Comparison of ENCODE assay signal across 8 mouse cellular contexts in genomic region chr14:55815310-55815751, GRCm38 (mm10). TPM values are rescaled to one million over a fixed set of nuclear protein-coding genes. Genes with fewer than 3 reads are reported as not detected.
DNase-seq lines count a peak whose midpoint lies in the region; ATAC-seq lines count a peak whose summit lies in the region.

No protein-coding gene starts in this region.

- no peaks in the 10 kb centered on the region for H3K27me3 ChIP-seq in forebrain, embryonic 13.5 days
- no peaks in the 10 kb centered on the region for H3K27me3 ChIP-seq in limb, embryonic 11.5 days (ENCODE audit: control insufficient read depth, insufficient read depth, low read length)
- H3K27me3 ChIP-seq in midbrain, embryonic 11.5 days (ENCODE audit: control insufficient read depth, insufficient read depth, low read length), result no peaks in the 10 kb centered on the region

- no peaks in the 10 kb centered on the region for H3K36me3 ChIP-seq in forebrain, embryonic 13.5 days (ENCODE audit: poor library complexity, severe bottlenecking)
- no peaks in the 10 kb centered on the region for H3K36me3 ChIP-seq in limb, embryonic 11.5 days (ENCODE audit: control insufficient read depth, insufficient read depth, low read length)
- H3K36me3 ChIP-seq in midbrain, embryonic 11.5 days (ENCODE audit: control insufficient read depth, insufficient read depth, low read length), result no peaks in the 10 kb centered on the region

- H3K27ac ChIP-seq in forebrain, embryonic 13.5 days, result no peak overlapping the region
- H3K27ac ChIP-seq in limb, embryonic 11.5 days (replicated peaks; ENCODE audit: low read depth, low read length), result no peak overlapping the region
- no peak overlapping the region for H3K27ac ChIP-seq in midbrain, embryonic 11.5 days (ENCODE audit: low read depth, low read length)

- H3K9ac ChIP-seq in forebrain, embryonic 13.5 days, result peak overlapping the region; percentile 58
- H3K9ac ChIP-seq in limb, embryonic 11.5 days (ENCODE audit: low read length), result peak overlapping the region; percentile 28; the same call in 1 of the 2 replicates
- peak overlapping the region; percentile 44 for H3K9ac ChIP-seq in midbrain, embryonic 11.5 days (ENCODE audit: low read length)

- H3K4me3 ChIP-seq in forebrain, embryonic 13.5 days, result peak overlapping the region; percentile 48
- peak overlapping the region; percentile 42 for H3K4me3 ChIP-seq in limb, embryonic 11.5 days (ENCODE audit: low read depth, low read length)
- peak overlapping the region; percentile 36 for H3K4me3 ChIP-seq in midbrain, embryonic 11.5 days (ENCODE audit: low read depth, low read length)

- H3K4me1 ChIP-seq in forebrain, embryonic 13.5 days, result no peaks in the 10 kb centered on the region
- H3K4me1 ChIP-seq in limb, embryonic 11.5 days (ENCODE audit: control insufficient read depth, insufficient read depth, low read length), result no peaks in the 10 kb centered on the region
- H3K4me1 ChIP-seq in midbrain, embryonic 11.5 days (ENCODE audit: control insufficient read depth, insufficient read depth, low read length), result no peaks in the 10 kb centered on the region

- no peaks in the 10 kb centered on the region for H3K9me3 ChIP-seq in forebrain, embryonic 13.5 days (replicated peaks)
- no peaks in the 10 kb centered on the region for H3K9me3 ChIP-seq in limb, embryonic 11.5 days (ENCODE audit: control insufficient read depth, low read length)
- no peaks in the 10 kb centered on the region for H3K9me3 ChIP-seq in midbrain, embryonic 11.5 days (ENCODE audit: control insufficient read depth, low read length)

- peak; percentile 61; the same call in 1 of the 2 replicates for ATAC-seq in forebrain, embryonic 13.5 days
- no peak for ATAC-seq in limb, embryonic 11.5 days (ENCODE audit: insufficient number of reproducible peaks, low FRiP score, low TSS enrichment, low read depth)
- ATAC-seq in midbrain, embryonic 11.5 days (ENCODE audit: low FRiP score), result peak; percentile 75

- peak overlapping the region; percentile 65 for H3K4me2 ChIP-seq in forebrain, embryonic 13.5 days
- peak overlapping the region; percentile 56 for H3K4me2 ChIP-seq in limb, embryonic 11.5 days (ENCODE audit: low read depth, severe bottlenecking)
- peak overlapping the region; percentile 52 for H3K4me2 ChIP-seq in midbrain, embryonic 11.5 days

- peak; percentile 78 for DNase-seq in ES-CJ7 (ENCODE audit: low read depth, low spot score)
- peak; percentile 89 for DNase-seq in adrenal gland, postnatal 14 days
- DNase-seq in heart, postnatal 4 days, result peak; percentile 71
- DNase-seq in limb, embryonic 11.5 days (ENCODE audit: low spot score), result peak; percentile 47
- peak; percentile 90 for DNase-seq in midbrain, embryonic 11.5 days (ENCODE audit: low spot score, missing footprints)
- DNase-seq in urinary bladder, postnatal 4 days (ENCODE audit: low spot score in 2 of 2), result peak; percentile 75 to 80
- no peak for DNase-seq in frontal cortex, postnatal 36 days (ENCODE audit: low spot score in 2 of 2)

- 22% methylated on average over 17 of the region's 17 CpGs for WGBS in forebrain, embryonic 13.5 days
- 29% methylated on average over 17 of the region's 17 CpGs for WGBS in limb, embryonic 11.5 days
- WGBS in midbrain, embryonic 11.5 days, result 21% methylated on average over 17 of the region's 17 CpGs

RNA-seq across cellular contexts. Expression of gene Nfatc4, which starts 7.6 kb away (rescaled TPM):
- 23.8 and 31.2 TPM in 2 replicates for total RNA-seq in adrenal gland, postnatal 14 days (2021)
- polyA plus RNA-seq in forebrain, embryonic 13.5 days (2015; fragmentation: Nextera tagmentation; extraction: Ambion mirVana), result 17.0 and 18.9 TPM in 2 replicates
- total RNA-seq in heart, postnatal 4 days (2021), result 10 to 100 TPM; 12.7 to 13.3 TPM
- 105 and 106 TPM in 2 replicates for polyA plus RNA-seq in limb, embryonic 11.5 days (2014; fragmentation: Nextera tagmentation; extraction: Ambion mirVana)
- polyA plus RNA-seq in midbrain, embryonic 11.5 days (2014; fragmentation: Nextera tagmentation; extraction: Ambion mirVana), result 9.9 and 11.5 TPM in 2 replicates

RNA-seq across cellular contexts. Expression of gene Ripk3, which starts 26.7 kb away (rescaled TPM):
- 5.2 and 7.8 TPM in 2 replicates for total RNA-seq in adrenal gland, postnatal 14 days (2021)
- 2.1 and 2.4 TPM in 2 replicates for polyA plus RNA-seq in forebrain, embryonic 13.5 days (2015; fragmentation: Nextera tagmentation; extraction: Ambion mirVana)
- total RNA-seq in heart, postnatal 4 days (2021), result 10 to 100 TPM; 10.6 to 14.0 TPM
- polyA plus RNA-seq in limb, embryonic 11.5 days (2014; fragmentation: Nextera tagmentation; extraction: Ambion mirVana), result 26.3 and 30.8 TPM in 2 replicates
- polyA plus RNA-seq in midbrain, embryonic 11.5 days (2014; fragmentation: Nextera tagmentation; extraction: Ambion mirVana), result 4.0 and 4.5 TPM in 2 replicates

RNA-seq across cellular contexts. Expression of gene Adcy4, which starts 31.4 kb away (rescaled TPM):
- 14.3 and 17.3 TPM in 2 replicates for total RNA-seq in adrenal gland, postnatal 14 days (2021)
- 3.6 and 5.4 TPM in 2 replicates for polyA plus RNA-seq in forebrain, embryonic 13.5 days (2015; fragmentation: Nextera tagmentation; extraction: Ambion mirVana)
- total RNA-seq in heart, postnatal 4 days (2021), result 10 to 100 TPM; 18.9 to 22.3 TPM
- 13.2 and 15.0 TPM in 2 replicates for polyA plus RNA-seq in limb, embryonic 11.5 days (2014; fragmentation: Nextera tagmentation; extraction: Ambion mirVana)
- polyA plus RNA-seq in midbrain, embryonic 11.5 days (2014; fragmentation: Nextera tagmentation; extraction: Ambion mirVana), result 4.9 and 5.8 TPM in 2 replicates

RNA-seq across cellular contexts. Expression of gene Nynrin, which starts 38.5 kb away (rescaled TPM):
- total RNA-seq in adrenal gland, postnatal 14 days (2021), result 14.1 and 18.8 TPM in 2 replicates
- polyA plus RNA-seq in forebrain, embryonic 13.5 days (2015; fragmentation: Nextera tagmentation; extraction: Ambion mirVana), result 9.3 and 12.4 TPM in 2 replicates
- 10 to 100 TPM; 36.0 to 36.3 TPM for total RNA-seq in heart, postnatal 4 days (2021)
- 21.6 and 24.7 TPM in 2 replicates for polyA plus RNA-seq in limb, embryonic 11.5 days (2014; fragmentation: Nextera tagmentation; extraction: Ambion mirVana)
- 10.7 and 12.0 TPM in 2 replicates for polyA plus RNA-seq in midbrain, embryonic 11.5 days (2014; fragmentation: Nextera tagmentation; extraction: Ambion mirVana)

RNA-seq across cellular contexts. Expression of gene Ltb4r1, which starts 49.6 kb away (rescaled TPM):
- total RNA-seq in adrenal gland, postnatal 14 days (2021), result 0.48 and 0.71 TPM in 2 replicates
- polyA plus RNA-seq in forebrain, embryonic 13.5 days (2015; fragmentation: Nextera tagmentation; extraction: Ambion mirVana), result 0.45 TPM in 1 of 2 replicates, not detected in the other
- under 1 TPM; 0.50 TPM for total RNA-seq in heart, postnatal 4 days (2021)
- polyA plus RNA-seq in limb, embryonic 11.5 days (2014; fragmentation: Nextera tagmentation; extraction: Ambion mirVana), result 0.17 TPM in 1 of 2 replicates, not detected in the other
- not detected in 2 replicates for polyA plus RNA-seq in midbrain, embryonic 11.5 days (2014; fragmentation: Nextera tagmentation; extraction: Ambion mirVana)

Comparison
In these comparisons a context has a peak if more than half of its experiments do, and no peak if none do; other contexts are left out.
1. DNase-seq: peak in ES-CJ7 (single experiment), adrenal gland, postnatal 14 days (single experiment), heart, postnatal 4 days (single experiment), limb, embryonic 11.5 days (single experiment), midbrain, embryonic 11.5 days (single experiment) and urinary bladder, postnatal 4 days (2 of 2); none in frontal cortex, postnatal 36 days (0 of 2).
2. Peak in every context shown above with its lines, with median percentiles within 50 percentile points of each other: H3K4me2 ChIP-seq, H3K4me3 ChIP-seq and H3K9ac ChIP-seq.